Mouse (Mus musculus) liver, embryonic 14.5 days (tissue): ENCODE measurements around the gene Mtfr1l. TPM values are rescaled to one million over a fixed set of nuclear protein-coding genes. Genes with fewer than 3 reads are reported as not detected.
A peak's percentile ranks its signal among the peaks of the same experiment; 100 is the strongest.

Experiments
- ATAC-seq: fragments of 200-750 bp; cut with Nextera tagmentation; 2 replicates; pipeline ENCODE4 v1.8.0; 2017; ENCODE audit warnings: moderate number of reproducible peaks, mild to moderate bottlenecking, moderate library complexity; ENCODE audit not compliant: insufficient read depth
- DNase-seq, 3 experiments: peaks; one replicate each; pipeline ENCODE4 v3.0.0-alpha.2; 2012 to 2013; ENCODE audit warnings: low read depth in 3 of 3, low spot score in 3 of 3
- H3K27ac ChIP-seq: fragments of 300-500 bp; sonication (generic); 2 replicates; pipeline ENCODE4 v1.5.1; 2014; ENCODE audit warnings: moderate library complexity, mild to moderate bottlenecking, control low read depth, inconsistent platforms
- H3K27me3 ChIP-seq: fragments of 300-500 bp; sonication (generic); 2 replicates; pipeline ENCODE4 v1.6.1; 2014; ENCODE audit warnings: mild to moderate bottlenecking, low read length, moderate library complexity; ENCODE audit not compliant: control insufficient read depth, insufficient read depth
- H3K36me3 ChIP-seq: fragments of 300-500 bp; sonication (generic); replicated peaks from 2 replicates; pipeline ENCODE4 v1.6.1; 2014; ENCODE audit warnings: low read depth; ENCODE audit not compliant: control insufficient read depth, insufficient read depth
- H3K4me1 ChIP-seq, 2 experiments: fragments of 200-500 bp in 1 of 2; fragments of 300-500 bp in 1 of 2; sonication (generic) in 1 of 2; replicated peaks; 2 replicates each; pipeline ENCODE4 v1.6.1; 2012 to 2014; ENCODE audit warnings: antibody characterized with exemption in 1 of 2, inconsistent platforms in 1 of 2, low read length in 1 of 2; ENCODE audit not compliant: control insufficient read depth in 2 of 2, insufficient read depth in 2 of 2
- H3K4me2 ChIP-seq: fragments of 300-500 bp; sonication (generic); 2 replicates; pipeline ENCODE4 v1.6.1; 2014; ENCODE audit warnings: low read depth, mild to moderate bottlenecking, control low read depth, moderate library complexity
- H3K4me3 ChIP-seq, 2 experiments: fragments of 200-500 bp in 1 of 2; fragments of 300-500 bp in 1 of 2; sonication (generic) in 1 of 2; 2 replicates each; pipeline ENCODE4 v1.5.1; 2012 to 2014; ENCODE audit warnings: low read depth in 2 of 2, low read length in 2 of 2, mild to moderate bottlenecking in 2 of 2, control low read depth in 1 of 2, inconsistent platforms in 1 of 2, moderate library complexity in 1 of 2; ENCODE audit not compliant: insufficient read depth in 1 of 2
- H3K9ac ChIP-seq: fragments of 300-500 bp; sonication (generic); replicated peaks from 2 replicates; pipeline ENCODE4 v1.6.1; 2014; ENCODE audit warnings: mild to moderate bottlenecking, control low read depth, moderate library complexity
- H3K9me3 ChIP-seq: fragments of 300-500 bp; sonication (generic); 2 replicates; pipeline ENCODE4 v1.6.1; 2016; ENCODE audit warnings: low read length, mixed read lengths; ENCODE audit not compliant: control insufficient read depth
- CTCF ChIP-seq: IDR thresholded peaks from 2 replicates; pipeline ENCODE4 v1.5.1; 2016; ENCODE audit warnings: antibody characterized with exemption, low read depth, control low read depth
- EP300 ChIP-seq: IDR thresholded peaks from 2 replicates; pipeline ENCODE4 v1.6.1; 2016; ENCODE audit warnings: antibody characterized with exemption, low read depth
- WGBS: fragments of 180-500 bp; shearing (Covaris S2); extraction: QIAGEN DNeasy Blood & Tissue Kit; methylation state at CpG from one replicate; pipeline ENCODE4 v1.1.7; 2014; ENCODE audit not compliant: insufficient replicate concordance; 5-methylcytosine and 5-hydroxymethylcytosine counted together
- polyA plus RNA-seq, 2 experiments: library from polyadenylated mRNA; depleted of rRNA in 1 of 2; stranded (reverse) in 1 of 2; unstranded in 1 of 2; fragments of >200 nt; fragmentation: Nextera tagmentation in 1 of 2; extraction: Ambion mirVana in 1 of 2; gene quantifications; 2 replicates each; pipeline versions ENCODE4 v1.2.1 to v1.2.3; 2012 to 2014

Mtfr1l gene
- polyA plus RNA-seq, 2 experiments = 28.4 to 41.6 TPM

- H3K9ac ChIP-seq = no peak overlapping the region
- WGBS = 18% methylated on average over 5 of the region's 5 CpGs
- no peak overlapping the region for H3K4me3 ChIP-seq
- H3K9me3 ChIP-seq = no peaks in the 10 kb centered on the region
- TF ChIP-seq CTCF (no peak), EP300 (no peak)
- H3K36me3 ChIP-seq = no peaks in the 10 kb centered on the region
- no peak overlapping the region for H3K4me2 ChIP-seq
- DNase-seq (no peak), ATAC-seq (no peak)
- peaks cover 0 to 2% of the 10 kb centered on the region in 2 experiments; a peak in 2 of 4 replicates for H3K4me1 ChIP-seq
- no peaks in the 10 kb centered on the region for H3K27me3 ChIP-seq
- H3K27ac ChIP-seq = no peak overlapping the region
These were observed 44.4 kb upstream of the Mtfr1l start for GRCm38 (mm10) chr4:134579620-134580019.

- ATAC-seq (no peak), DNase-seq (no peak)
- Histone ChIP-seq H3K4me2 (no peak overlapping the region), H3K27ac (no peak overlapping the region), H3K4me3 (no peak overlapping the region), H3K36me3 (no peaks in the 10 kb centered on the region), H3K4me1 (peaks cover 0 to 2% of the 10 kb centered on the region in 2 experiments; a peak in 2 of 4 replicates), H3K9ac (no peak overlapping the region), H3K9me3 (no peaks in the 10 kb centered on the region), H3K27me3 (no peaks in the 10 kb centered on the region)
- 15% methylated on average over 11 of the region's 11 CpGs for WGBS
- peak; percentile 27; the same call in 1 of the 2 replicates for TF ChIP-seq CTCF
- TF ChIP-seq EP300 = no peak
These were observed 44.0 kb upstream of the Mtfr1l start for GRCm38 (mm10) chr4:134579212-134579611.

GRCm38 (mm10) chr4:134578407-134578806 lies 43.2 kb upstream of the Mtfr1l start:
- H3K27ac ChIP-seq = no peak overlapping the region
- no peak for DNase-seq
- ATAC-seq = no peak
- peaks cover 0 to 2% of the 10 kb centered on the region in 2 experiments; a peak in 2 of 4 replicates for H3K4me1 ChIP-seq
- TF ChIP-seq CTCF (no peak), EP300 (no peak)
- no peaks in the 10 kb centered on the region for H3K36me3 ChIP-seq
- 55% methylated on average over 5 of the region's 5 CpGs for WGBS
- H3K9me3 ChIP-seq = no peaks in the 10 kb centered on the region
- H3K9ac ChIP-seq = no peak overlapping the region
- no peaks in the 10 kb centered on the region for H3K27me3 ChIP-seq
- H3K4me2 ChIP-seq = no peak overlapping the region
- no peak overlapping the region for H3K4me3 ChIP-seq

- no peaks in the 10 kb centered on the region for H3K36me3 ChIP-seq
- 65% methylated on average over 2 of the region's 2 CpGs for WGBS
- H3K9me3 ChIP-seq = no peaks in the 10 kb centered on the region
- H3K4me2 ChIP-seq = no peak overlapping the region
- H3K4me3 ChIP-seq = no peak overlapping the region
- no peak overlapping the region for H3K9ac ChIP-seq
- no peak overlapping the region for H3K27ac ChIP-seq
- TF ChIP-seq CTCF (no peak), EP300 (no peak)
- peaks cover 0 to 2% of the 10 kb centered on the region in 2 experiments; a peak in 2 of 4 replicates for H3K4me1 ChIP-seq
- ATAC-seq (no peak), DNase-seq (no peak)
- no peaks in the 10 kb centered on the region for H3K27me3 ChIP-seq
These were observed 42.1 kb upstream of the Mtfr1l start for GRCm38 (mm10) chr4:134577281-134577680.

- H3K36me3 ChIP-seq = no peaks in the 10 kb centered on the region
- no peaks in the 10 kb centered on the region for H3K9me3 ChIP-seq
- no peak overlapping the region for H3K4me3 ChIP-seq
- peaks cover 0 to 2% of the 10 kb centered on the region in 2 experiments; a peak in 2 of 4 replicates for H3K4me1 ChIP-seq
- TF ChIP-seq CTCF (no peak), EP300 (no peak)
- WGBS = 69% methylated on average over 11 of the region's 11 CpGs
- H3K4me2 ChIP-seq = no peak overlapping the region
- no peak for DNase-seq
- H3K27me3 ChIP-seq = no peaks in the 10 kb centered on the region
- H3K9ac ChIP-seq = no peak overlapping the region
- ATAC-seq = no peak
- no peak overlapping the region for H3K27ac ChIP-seq
These were observed 40.3 kb upstream of the Mtfr1l start for GRCm38 (mm10) chr4:134575486-134575885.
